Mouse (Mus musculus) monocyte, adult 2 months (primary cell): ENCODE results near the gene Kank2.

Source experiments
- DNase-seq, 2 experiments: peaks; one replicate each; pipeline ENCODE4 v3.0.0; 2022; ENCODE audit warnings: low spot score in 2 of 2, low read depth in 1 of 2

The Kank2 gene

GRCm38 (mm10) chr9:21798345-21799009 is at the start of gene Kank2:
TSS of gene Kank2 (minus strand) at chr9:21798744.
- peak; percentile 28 to 73 for DNase-seq

- DNase-seq = no peak
These were observed 49.4 kb upstream of the Kank2 start for GRCm38 (mm10) chr9:21847926-21848325.

- DNase-seq = no peak
These were observed 48.9 kb upstream of the Kank2 start for GRCm38 (mm10) chr9:21847425-21847824.

- no peak for DNase-seq
These were observed 48.3 kb upstream of the Kank2 start for GRCm38 (mm10) chr9:21846755-21847341.

- no peak for DNase-seq
These were observed 47.0 kb upstream of the Kank2 start for GRCm38 (mm10) chr9:21845381-21846080.

- no peak for DNase-seq
These were observed 44.5 kb upstream of the Kank2 start for GRCm38 (mm10) chr9:21843086-21843485.

- DNase-seq = no peak
These were observed 43.8 kb upstream of the Kank2 start for GRCm38 (mm10) chr9:21842391-21842790.

- DNase-seq = no peak
These were observed 42.8 kb upstream of the Kank2 start for GRCm38 (mm10) chr9:21841340-21841739.

- no peak for DNase-seq
These were observed 41.7 kb upstream of the Kank2 start for GRCm38 (mm10) chr9:21840115-21840787.

- no peak for DNase-seq
These were observed 39.1 kb upstream of the Kank2 start for GRCm38 (mm10) chr9:21837690-21838089.

- no peak for DNase-seq
These were observed 36.8 kb upstream of the Kank2 start, which contains the start of gene Angptl8 for GRCm38 (mm10) chr9:21835258-21835912. TSS of gene Angptl8 (plus strand) at chr9:21835510.

- no peak for DNase-seq
These were observed 33.2 kb upstream of the Kank2 start for GRCm38 (mm10) chr9:21831558-21832240.

GRCm38 (mm10) chr9:21830936-21831335 is 32.4 kb upstream of the Kank2 start:
- DNase-seq = no peak

GRCm38 (mm10) chr9:21830461-21830850 is 31.9 kb upstream of the Kank2 start:
- DNase-seq = no peak

GRCm38 (mm10) chr9:21829834-21830460 is 31.4 kb upstream of the Kank2 start:
- no peak for DNase-seq

GRCm38 (mm10) chr9:21824366-21824765 is 25.8 kb upstream of the Kank2 start:
- DNase-seq = no peak

- DNase-seq = no peak
These were observed 25.4 kb upstream of the Kank2 start for GRCm38 (mm10) chr9:21823957-21824356.

GRCm38 (mm10) chr9:21822686-21823085 is 24.1 kb upstream of the Kank2 start:
- DNase-seq = no peak

GRCm38 (mm10) chr9:21820183-21820582 is 21.6 kb upstream of the Kank2 start:
- no peak for DNase-seq

GRCm38 (mm10) chr9:21819181-21819729 is 20.7 kb upstream of the Kank2 start:
- DNase-seq = no peak
